Mouse (Mus musculus): Measurements from ENCODE around the gene Itgb5. TPM values are rescaled to one million over a fixed set of nuclear protein-coding genes. Genes with fewer than 3 reads are reported as not detected.

The Itgb5 gene
- total and polyA plus RNA-seq, 3 experiments, result 0.85 to 20.1 (median 1.8) TPM

GRCm38 (mm10) chr16:33870224-33870785, 40.8 kb downstream of the Itgb5 start:
- dilution Hi-C loops (cut with MboI; ENCODE audit: extremely low pct_ligation_motif_present, extremely low pct_unique_long_range_greater_than_20kb, low sequenced_read_pairs), result no loop called here
- no peak overlapping the region for H3K4me3 ChIP-seq (replicated peaks in 1 of 3; ENCODE audit: low read depth in 2 of 3, low read length in 2 of 3, poor library complexity in 1 of 3)
- no peaks in the 10 kb centered on the region for H3K9me3 ChIP-seq (replicated peaks; ENCODE audit: low read length)
- no peak overlapping the region for H3K9ac ChIP-seq (ENCODE audit: insufficient read depth, low read depth)
- H3K4me2 ChIP-seq (ENCODE audit: insufficient read depth, low read depth, poor library complexity, severe bottlenecking), result no peak overlapping the region
- H3K36me3 ChIP-seq (replicated peaks in 1 of 2; ENCODE audit: control insufficient read depth in 1 of 2, insufficient read depth in 1 of 2, low read length in 1 of 2), result no peaks in the 10 kb centered on the region
- no peak for DNase-seq (ENCODE audit: extremely low read depth)
- in situ Hi-C loops (cut with MboI; ENCODE audit: low pct_ligation_motif_present, low pct_unique_long_range_greater_than_20kb, low sequenced_read_pairs), result no loop called here
- no peak for TF ChIP-seq SIN3A (IDR thresholded peaks at IDR 0.05; ENCODE audit: low read length)
- no peak for TF ChIP-seq POLR2AphosphoS2 (IDR thresholded peaks at IDR 0.05; ENCODE audit: low read depth, low read length)
- TF ChIP-seq CTCF (conservative IDR thresholded peaks at IDR 0.05 in 1 of 2, IDR thresholded peaks at IDR 0.05 in 1 of 2; ENCODE audit: low read depth in 2 of 2, low read length in 2 of 2), result no peak
- no peak for TF ChIP-seq USF2 (conservative IDR thresholded peaks at IDR 0.05; ENCODE audit: low read depth, low read length)
- TF ChIP-seq JUN (IDR thresholded peaks at IDR 0.05; ENCODE audit: insufficient read depth, low read depth, low read length), result no peak
- no peak for TF ChIP-seq GABPA (IDR thresholded peaks at IDR 0.05; ENCODE audit: insufficient replicate concordance, low read depth, low read length)
- TF ChIP-seq MAFK (IDR thresholded peaks at IDR 0.05; ENCODE audit: insufficient replicate concordance, low read length), result no peak
- TF ChIP-seq USF1 (IDR thresholded peaks at IDR 0.05; ENCODE audit: low read depth, low read length), result no peak
- TF ChIP-seq EP300 (IDR thresholded peaks at IDR 0.05; ENCODE audit: low read length), result no peak
- no peak for TF ChIP-seq ZNF384 (IDR thresholded peaks at IDR 0.05; ENCODE audit: low read depth, low read length)
- no peak for TF ChIP-seq KAT2A (IDR thresholded peaks at IDR 0.05; ENCODE audit: insufficient replicate concordance, low read length)
- no peak for TF ChIP-seq ZC3H11A (IDR thresholded peaks at IDR 0.05; ENCODE audit: low read depth, low read length)
- peaks cover 2% of the 10 kb centered on the region for H3K27me3 ChIP-seq (replicated peaks)
- no peaks in the 10 kb centered on the region for H3K79me2 ChIP-seq (replicated peaks; ENCODE audit: control insufficient read depth, extremely low read depth, insufficient read depth, poor library complexity, severe bottlenecking)
- H3K4me1 ChIP-seq (ENCODE audit: control insufficient read depth in 1 of 2, insufficient read depth in 2 of 2), result no peaks in the 10 kb centered on the region
- no peak overlapping the region for H3K27ac ChIP-seq (ENCODE audit: insufficient read depth, low read depth)

GRCm38 (mm10) chr16:33870988-33871758, 41.7 kb downstream of the Itgb5 start:
- Histone ChIP-seq H3K36me3 (replicated peaks in 1 of 2; ENCODE audit: control insufficient read depth in 1 of 2, insufficient read depth in 1 of 2, low read length in 1 of 2) (no peaks in the 10 kb centered on the region), H3K27me3 (replicated peaks) (peaks cover 2% of the 10 kb centered on the region), H3K9me3 (replicated peaks; ENCODE audit: low read length) (no peaks in the 10 kb centered on the region), H3K4me3 (replicated peaks in 1 of 3; ENCODE audit: low read depth in 2 of 3, low read length in 2 of 3, poor library complexity in 1 of 3) (no peak overlapping the region), H3K9ac (ENCODE audit: insufficient read depth, low read depth) (no peak overlapping the region), H3K27ac (ENCODE audit: insufficient read depth, low read depth) (no peak overlapping the region), H3K4me1 (ENCODE audit: control insufficient read depth in 1 of 2, insufficient read depth in 2 of 2) (no peaks in the 10 kb centered on the region), H3K4me2 (ENCODE audit: insufficient read depth, low read depth, poor library complexity, severe bottlenecking) (no peak overlapping the region), H3K79me2 (replicated peaks; ENCODE audit: control insufficient read depth, extremely low read depth, insufficient read depth, poor library complexity, severe bottlenecking) (no peaks in the 10 kb centered on the region)
- dilution Hi-C loops (cut with MboI; ENCODE audit: extremely low pct_ligation_motif_present, extremely low pct_unique_long_range_greater_than_20kb, low sequenced_read_pairs), result no loop called here
- in situ Hi-C loops (cut with MboI; ENCODE audit: low pct_ligation_motif_present, low pct_unique_long_range_greater_than_20kb, low sequenced_read_pairs), result no loop called here
- DNase-seq (ENCODE audit: extremely low read depth), result no peak
- TF ChIP-seq SMC3 (IDR thresholded peaks at IDR 0.05; ENCODE audit: low read depth, low read length) (no peak), NELFE (IDR thresholded peaks at IDR 0.05; ENCODE audit: low read depth, low read length) (no peak), ZC3H11A (IDR thresholded peaks at IDR 0.05; ENCODE audit: low read depth, low read length) (no peak), MAZ (IDR thresholded peaks at IDR 0.05; ENCODE audit: low read depth, low read length) (no peak)

All from CH12.LX (cell line).